Mouse (Mus musculus) kidney, adult 2 months (tissue): ENCODE measurements around the gene Zfp598. TPM values are rescaled to one million over a fixed set of nuclear protein-coding genes. Genes with fewer than 3 reads are reported as not detected.
A peak's percentile ranks its signal among the peaks of the same experiment; 100 is the strongest.

Experiments used
- DNase-seq: peaks from one replicate; pipeline ENCODE4 v3.0.0; 2021
- H3K27ac ChIP-seq: fragments of 200-500 bp; 2 replicates; pipeline ENCODE4 v1.5.1; 2012; ENCODE audit warnings: low read depth, low read length, control low read depth, inconsistent platforms; ENCODE audit not compliant: insufficient read depth
- H3K27me3 ChIP-seq: fragments of 200-500 bp; replicated peaks from 2 replicates; pipeline ENCODE4 v1.6.1; 2012; ENCODE audit warnings: mild to moderate bottlenecking, moderate library complexity, low read length, inconsistent platforms; ENCODE audit not compliant: control insufficient read depth, insufficient read depth
- H3K36me3 ChIP-seq: fragments of 200-500 bp; 2 replicates; pipeline ENCODE4 v1.6.1; 2012; ENCODE audit warnings: mild to moderate bottlenecking, moderate library complexity, low read length, inconsistent platforms; ENCODE audit not compliant: control insufficient read depth, insufficient read depth
- H3K4me1 ChIP-seq: fragments of 200-500 bp; 2 replicates; pipeline ENCODE4 v1.6.1; 2011; ENCODE audit warnings: low read length; ENCODE audit not compliant: control insufficient read depth, insufficient read depth
- H3K4me3 ChIP-seq: fragments of 200-500 bp; 2 replicates; pipeline ENCODE4 v1.5.1; 2011; ENCODE audit warnings: mild to moderate bottlenecking, low read depth, low read length, control low read depth; ENCODE audit not compliant: insufficient read depth
- CTCF ChIP-seq: fragments of 200-500 bp; conservative IDR thresholded peaks from 2 replicates; pipeline ENCODE4 v1.5.1; 2011; ENCODE audit warnings: low read depth, mild to moderate bottlenecking, control low read depth, low read length, moderate library complexity, mixed read lengths; ENCODE audit not compliant: insufficient read depth, insufficient read length
- POLR2A ChIP-seq: fragments of 200-500 bp; IDR thresholded peaks from one replicate; pipeline ENCODE4 v1.6.1; 2011; ENCODE audit warnings: low read depth, low read length, control low read depth
- WGBS: fragments of 180-500 bp; shearing (Covaris S2); methylation state at CpG from one replicate; pipeline ENCODE4 v1.1.7; 2018; 5-methylcytosine and 5-hydroxymethylcytosine counted together
- polyA plus RNA-seq: library from polyadenylated mRNA; depleted of rRNA; stranded (reverse); fragments of >200 nt; gene quantifications from 2 replicates; pipeline ENCODE4 v1.2.3, GENCODE M21; 2012

Gene Zfp598
- polyA plus RNA-seq, 1 experiment = 44.3 TPM

- Histone ChIP-seq H3K27me3 (no peaks in the 10 kb centered on the region), H3K4me3 (no peak overlapping the region; the same call in 1 of the 2 replicates), H3K36me3 (no peaks in the 10 kb centered on the region; the same call in 1 of the 2 replicates), H3K4me1 (peaks cover 2% of the 10 kb centered on the region; the same call in 1 of the 2 replicates), H3K27ac (no peak overlapping the region)
- WGBS = 31% methylated on average over 13 of the region's 13 CpGs
- no peak for DNase-seq
- TF ChIP-seq CTCF (no peak), POLR2A (no peak)
Observed at GRCm38 (mm10) chr17:24722220-24722924, 52.9 kb downstream of the Zfp598 start.

GRCm38 (mm10) chr17:24723122-24723880, 53.8 kb downstream of the Zfp598 start:
- Histone ChIP-seq H3K4me3 (peak overlapping the region; percentile 87), H3K36me3 (no peaks in the 10 kb centered on the region; the same call in 1 of the 2 replicates), H3K27me3 (no peaks in the 10 kb centered on the region), H3K4me1 (peaks cover 2% of the 10 kb centered on the region; the same call in 1 of the 2 replicates), H3K27ac (peak overlapping the region; percentile 90)
- no peak for TF ChIP-seq POLR2A
- TF ChIP-seq CTCF = no peak
- no peak for DNase-seq
- WGBS = under 1% methylated on average over 12 of the region's 12 CpGs

GRCm38 (mm10) chr17:24723881-24724180, 54.3 kb downstream of the Zfp598 start:
- TF ChIP-seq POLR2A (no peak), CTCF (no peak)
- H3K36me3 ChIP-seq = no peaks in the 10 kb centered on the region; the same call in 1 of the 2 replicates
- WGBS = under 1% methylated on average over 15 of the region's 15 CpGs
- peak overlapping the region; percentile 90 for H3K27ac ChIP-seq
- H3K4me3 ChIP-seq = peak overlapping the region; percentile 87
- DNase-seq = no peak
- no peaks in the 10 kb centered on the region for H3K27me3 ChIP-seq
- H3K4me1 ChIP-seq = peaks cover 2% of the 10 kb centered on the region; the same call in 1 of the 2 replicates

- Histone ChIP-seq H3K27ac (peak within 1 kb of the TSS; percentile 90), H3K4me3 (peak within 1 kb of the TSS; percentile 87), H3K36me3 (no peaks in the 10 kb centered on the region; the same call in 1 of the 2 replicates), H3K4me1 (peaks cover 2% of the 10 kb centered on the region; the same call in 1 of the 2 replicates), H3K27me3 (no peaks in the 10 kb centered on the region)
- WGBS = under 1% methylated on average over 30 of the region's 30 CpGs
- TF ChIP-seq POLR2A (peak; percentile 96), CTCF (peak; percentile 96; the same call in 1 of the 2 replicates)
- peak; percentile 98 for DNase-seq
Observed at GRCm38 (mm10) chr17:24724184-24724583, 54.7 kb downstream of the Zfp598 start, which contains the start of gene Ndufb10. Gene Ndufb10 (minus strand): TSS chr17:24724478.

GRCm38 (mm10) chr17:24725637-24726390, 56.3 kb downstream of the Zfp598 start:
- Histone ChIP-seq H3K27ac (no peak overlapping the region), H3K4me1 (peaks cover 2% of the 10 kb centered on the region; the same call in 1 of the 2 replicates), H3K27me3 (no peaks in the 10 kb centered on the region), H3K36me3 (no peaks in the 10 kb centered on the region; the same call in 1 of the 2 replicates), H3K4me3 (no peak overlapping the region)
- 64% methylated on average over 3 of the region's 3 CpGs for WGBS
- TF ChIP-seq CTCF = no peak
- TF ChIP-seq POLR2A = no peak
- DNase-seq = no peak

GRCm38 (mm10) chr17:24727618-24728017, 58.1 kb downstream of the Zfp598 start, which contains the start of gene Rpl3l:
Gene Rpl3l (plus strand): TSS chr17:24727820.
- no peak within 1 kb of the TSS for H3K4me3 ChIP-seq
- no peak within 1 kb of the TSS for H3K27ac ChIP-seq
- no peak for DNase-seq
- 66% methylated on average over 2 of the region's 2 CpGs for WGBS
- H3K27me3 ChIP-seq = no peaks in the 10 kb centered on the region
- peaks cover 11% of the 10 kb centered on the region; the same call in 1 of the 2 replicates for H3K4me1 ChIP-seq
- TF ChIP-seq CTCF (no peak), POLR2A (no peak)
- H3K36me3 ChIP-seq = no peaks in the 10 kb centered on the region
